Mouse (Mus musculus) intestine, embryonic 16.5 days (tissue): ENCODE measurements around the gene Zcchc14. TPM values are rescaled to one million over a fixed set of nuclear protein-coding genes. Genes with fewer than 3 reads are reported as not detected.
A peak's percentile ranks its signal among the peaks of the same experiment; 100 is the strongest.

Experiments
- ATAC-seq: fragments of 200-750 bp; cut with Nextera tagmentation; 2 replicates; pipeline ENCODE4 v1.8.0; 2017; ENCODE audit warnings: moderate TSS enrichment, moderate library complexity
- H3K27ac ChIP-seq: fragments of 300-500 bp; sonication (generic); 2 replicates; pipeline ENCODE4 v1.5.1; 2014; ENCODE audit warnings: mild to moderate bottlenecking, low read length
- H3K27me3 ChIP-seq: fragments of 300-500 bp; sonication (generic); replicated peaks from 2 replicates; pipeline ENCODE4 v1.6.1; 2014; ENCODE audit warnings: low read length, control low read depth, mixed read lengths; ENCODE audit not compliant: control insufficient read depth, insufficient read depth
- H3K36me3 ChIP-seq: fragments of 300-500 bp; sonication (generic); 2 replicates; pipeline ENCODE4 v1.6.1; 2014; ENCODE audit warnings: low read length, control low read depth; ENCODE audit not compliant: control insufficient read depth, insufficient read depth
- H3K4me1 ChIP-seq: fragments of 300-500 bp; sonication (generic); 2 replicates; pipeline ENCODE4 v1.6.1; 2014; ENCODE audit warnings: low read length, control low read depth, mixed read lengths; ENCODE audit not compliant: control insufficient read depth, insufficient read depth
- H3K4me2 ChIP-seq: fragments of 300-500 bp; sonication (generic); 2 replicates; pipeline ENCODE4 v1.6.1; 2014; ENCODE audit warnings: low read depth, low read length, control low read depth
- H3K4me3 ChIP-seq: fragments of 300-500 bp; sonication (generic); 2 replicates; pipeline ENCODE4 v1.5.1; 2014; ENCODE audit warnings: mild to moderate bottlenecking, low read length
- H3K9ac ChIP-seq: fragments of 300-500 bp; sonication (generic); 2 replicates; pipeline ENCODE4 v1.6.1; 2014; ENCODE audit warnings: low read depth, low read length
- H3K9me3 ChIP-seq: fragments of 300-500 bp; sonication (generic); 2 replicates; pipeline ENCODE4 v1.6.1; 2016; ENCODE audit warnings: low read length, control low read depth; ENCODE audit not compliant: control insufficient read depth
- WGBS: fragments of 180-500 bp; shearing (Covaris S2); extraction: QIAGEN DNeasy Blood & Tissue Kit; methylation state at CpG from one replicate; pipeline ENCODE4 v1.1.7; 2014; 5-methylcytosine and 5-hydroxymethylcytosine counted together
- polyA plus RNA-seq: library from polyadenylated mRNA; unstranded; fragments of >200 nt; fragmentation: Nextera tagmentation; extraction: Ambion mirVana; gene quantifications from 2 replicates; pipeline ENCODE4 v1.2.1, GENCODE M21; 2015

The Zcchc14 gene
- polyA plus RNA-seq, 1 experiment from 2014 or later: 9.5 TPM

DNA sequence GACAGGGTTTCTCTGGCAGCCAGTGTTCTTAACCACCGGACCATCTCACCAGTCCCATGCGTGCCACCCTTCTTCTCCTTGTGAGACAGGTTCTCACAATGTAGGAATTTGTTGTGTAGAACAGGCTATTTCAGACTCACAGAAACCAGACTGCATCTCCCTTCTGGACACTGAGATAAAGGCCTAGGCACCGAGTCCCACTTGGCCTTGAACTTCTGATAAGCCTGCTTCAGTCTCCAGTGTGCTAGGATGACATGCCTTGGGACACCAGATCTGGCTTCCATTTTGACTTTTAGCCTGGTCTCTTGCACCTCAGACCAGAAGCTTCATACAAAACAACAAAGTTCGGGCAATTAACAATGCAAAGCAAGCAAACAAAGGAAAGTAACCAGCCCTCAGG lies 64.0 kb downstream of the Zcchc14 start:
- Histone ChIP-seq H3K9ac (no peak overlapping the region), H3K4me3 (no peak overlapping the region), H3K4me2 (no peak overlapping the region), H3K9me3 (no peaks in the 10 kb centered on the region), H3K36me3 (no peaks in the 10 kb centered on the region), H3K27me3 (no peaks in the 10 kb centered on the region), H3K27ac (no peak overlapping the region), H3K4me1 (peaks cover 22% of the 10 kb centered on the region)
- ATAC-seq: no peak
- WGBS: 85% methylated on average over 4 of the region's 4 CpGs

DNA sequence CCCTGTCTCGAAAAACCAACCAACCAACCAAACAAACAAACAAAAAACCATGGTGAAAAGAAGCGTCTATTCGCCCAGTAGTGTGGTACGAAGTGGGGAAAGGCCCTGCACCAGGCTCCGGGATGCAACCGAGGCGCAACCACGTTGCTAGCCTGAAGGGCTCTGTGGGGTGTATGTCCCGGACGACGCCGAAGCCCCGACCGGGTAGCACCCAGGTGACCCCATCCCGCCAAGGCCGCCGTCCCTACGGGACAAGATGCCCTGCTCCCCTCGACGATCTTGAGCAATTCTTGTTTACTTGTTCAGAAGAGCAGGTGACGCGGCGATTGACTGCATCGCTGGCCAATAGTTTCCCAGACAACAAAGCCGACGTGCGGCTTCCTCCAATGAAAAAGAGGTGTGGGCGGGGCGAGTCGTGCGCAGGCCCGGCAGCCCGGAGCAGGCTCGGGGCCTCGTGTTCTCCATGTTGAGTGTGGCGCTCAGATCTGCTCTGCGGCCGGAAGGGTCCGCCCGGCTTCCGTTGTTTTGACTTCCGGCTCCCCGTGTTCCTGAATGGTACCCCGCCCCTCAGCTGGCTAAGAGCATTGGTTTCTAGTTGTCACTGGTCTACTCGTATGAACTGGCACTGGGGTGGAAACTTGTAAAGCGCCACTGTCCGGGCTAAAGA lies 67.4 kb downstream of the Zcchc14 start:
- H3K36me3 ChIP-seq: no peaks in the 10 kb centered on the region
- peaks cover 13% of the 10 kb centered on the region for H3K4me1 ChIP-seq
- under 1% methylated on average over 47 of the region's 47 CpGs for WGBS
- H3K27me3 ChIP-seq: no peaks in the 10 kb centered on the region
- H3K9ac ChIP-seq: peak overlapping the region; percentile 76
- peak; percentile 95 for ATAC-seq
- no peaks in the 10 kb centered on the region for H3K9me3 ChIP-seq
- peak overlapping the region; percentile 62 for H3K4me2 ChIP-seq
- no peak overlapping the region; the same call in 1 of the 2 replicates for H3K27ac ChIP-seq
- peak overlapping the region; percentile 65 for H3K4me3 ChIP-seq

DNA sequence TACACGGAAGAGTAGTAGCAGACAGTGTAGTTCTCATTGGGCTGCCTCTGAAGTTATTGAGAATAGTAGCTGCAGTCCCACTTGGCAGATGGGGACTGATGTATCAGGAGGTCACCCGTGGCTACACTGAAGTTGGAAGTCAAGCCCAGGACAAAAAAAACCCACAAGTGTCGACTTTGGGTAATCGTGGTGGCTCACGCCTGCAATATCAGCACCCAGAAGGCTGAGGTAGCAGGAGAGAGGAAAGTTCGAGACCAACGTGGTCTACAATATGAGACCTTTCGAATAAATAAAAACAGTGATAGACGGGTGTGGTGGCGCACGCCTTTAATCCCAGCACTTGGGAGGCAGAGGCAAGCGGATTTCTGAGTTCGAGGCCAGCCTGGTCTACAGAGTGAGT lies 68.0 kb downstream of the Zcchc14 start:
- ATAC-seq: 0 out of 2 replicates have a peak, but pooled peaks have one; percentile 3
- H3K27me3 ChIP-seq: no peaks in the 10 kb centered on the region
- WGBS: 41% methylated on average over 13 of the region's 13 CpGs
- H3K9me3 ChIP-seq: no peaks in the 10 kb centered on the region
- H3K27ac ChIP-seq: no peak overlapping the region
- peak overlapping the region; percentile 62 for H3K4me2 ChIP-seq
- H3K9ac ChIP-seq: peak overlapping the region; percentile 76
- peak overlapping the region; percentile 65 for H3K4me3 ChIP-seq
- H3K36me3 ChIP-seq: no peaks in the 10 kb centered on the region
- peaks cover 13% of the 10 kb centered on the region for H3K4me1 ChIP-seq

DNA sequence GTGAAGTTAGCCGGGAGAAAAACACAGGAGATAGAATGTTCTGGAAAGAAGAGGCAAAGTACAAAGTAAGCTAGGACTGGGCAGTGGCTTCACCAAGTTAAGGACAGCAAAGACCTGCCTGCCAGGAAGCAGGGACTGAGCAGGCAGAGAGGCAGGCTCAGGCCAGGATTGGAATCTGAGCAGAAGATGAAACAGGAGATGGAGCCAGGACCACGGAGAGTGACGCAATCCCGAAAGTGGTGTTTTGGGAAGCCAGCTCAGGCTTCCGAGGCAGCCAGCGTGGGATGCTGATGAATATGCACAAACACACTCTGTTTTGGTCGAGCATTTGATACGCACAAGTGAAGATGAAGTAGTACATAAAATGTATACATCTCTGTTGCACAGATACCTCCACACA lies 69.0 kb downstream of the Zcchc14 start:
- Histone ChIP-seq H3K4me2 (no peak overlapping the region), H3K27me3 (no peaks in the 10 kb centered on the region), H3K9me3 (no peaks in the 10 kb centered on the region), H3K27ac (no peak overlapping the region), H3K4me1 (peaks cover 15% of the 10 kb centered on the region; the same call in 1 of the 2 replicates), H3K4me3 (no peak overlapping the region), H3K36me3 (no peaks in the 10 kb centered on the region), H3K9ac (no peak overlapping the region)
- 54% methylated on average over 8 of the region's 8 CpGs for WGBS
- no peak for ATAC-seq

DNA sequence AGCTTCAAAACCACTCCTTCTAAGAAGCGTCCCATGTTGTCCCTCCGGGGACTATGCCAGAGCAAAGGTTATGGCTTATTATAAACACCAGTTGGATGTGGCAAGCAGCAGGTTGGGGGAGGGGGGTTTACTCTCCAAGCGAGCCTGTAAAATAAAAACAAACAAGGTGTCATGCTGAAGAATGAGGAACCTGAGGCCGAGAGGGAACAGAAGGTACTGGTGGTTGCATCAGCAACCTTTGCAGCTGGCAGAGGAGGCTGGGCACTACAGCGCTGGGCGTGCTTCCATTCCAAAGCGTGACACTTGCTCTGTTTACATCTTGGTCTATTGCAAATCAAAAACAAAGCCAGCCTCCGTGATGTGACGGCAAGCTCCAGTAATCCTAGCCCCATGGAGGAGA lies 72.2 kb downstream of the Zcchc14 start:
- no peak overlapping the region for H3K27ac ChIP-seq
- no peaks in the 10 kb centered on the region for H3K36me3 ChIP-seq
- H3K4me2 ChIP-seq: no peak overlapping the region
- no peak overlapping the region for H3K9ac ChIP-seq
- no peak overlapping the region for H3K4me3 ChIP-seq
- 24% methylated on average over 9 of the region's 9 CpGs for WGBS
- peaks cover 30% of the 10 kb centered on the region for H3K4me1 ChIP-seq
- H3K9me3 ChIP-seq: no peaks in the 10 kb centered on the region
- no peak for ATAC-seq
- H3K27me3 ChIP-seq: no peaks in the 10 kb centered on the region

DNA sequence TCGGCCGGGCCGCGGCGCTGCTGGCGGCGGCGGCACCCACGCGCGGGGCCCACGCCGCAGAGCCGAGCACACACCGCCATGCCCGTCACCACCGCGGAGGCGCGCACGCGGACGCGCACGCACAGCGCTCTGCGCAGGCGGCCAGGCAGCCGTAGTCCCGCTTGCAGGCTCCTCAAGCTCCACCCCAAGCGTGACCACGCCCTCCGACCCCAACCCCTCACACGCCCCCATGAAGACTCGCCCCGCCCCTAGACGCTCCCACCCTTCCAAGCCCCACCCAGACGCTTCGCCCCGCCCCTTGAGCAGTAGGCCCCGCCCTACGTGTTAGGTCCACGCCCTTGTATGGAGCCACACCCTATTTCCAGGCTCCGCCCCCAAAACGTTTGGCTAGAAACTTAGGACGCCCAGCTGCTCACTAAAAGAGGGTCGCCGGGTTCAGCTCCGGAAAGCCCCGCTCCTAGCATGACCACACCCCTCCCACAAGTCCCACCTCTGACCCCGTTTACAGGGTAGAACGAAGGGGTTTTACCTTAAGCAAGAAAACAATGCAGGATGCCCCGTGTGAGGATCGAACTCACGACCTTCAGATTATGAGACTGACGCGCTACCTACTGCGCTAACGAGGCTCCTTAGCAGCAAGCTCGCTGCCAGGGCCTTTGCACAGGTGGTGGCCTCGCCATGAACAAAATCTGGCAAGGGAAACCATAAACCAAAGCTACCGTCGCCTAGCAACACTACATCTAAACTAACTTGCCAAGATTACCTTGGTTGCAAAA lies 73.8 kb downstream of the Zcchc14 start, which contains the start of gene Fbxo31:
Fbxo31 (minus strand) TSS at position 131 of the 776 bp plus-strand sequence.
- no peaks in the 10 kb centered on the region for H3K36me3 ChIP-seq
- no peaks in the 10 kb centered on the region for H3K27me3 ChIP-seq
- H3K4me2 ChIP-seq: peak within 1 kb of the TSS; percentile 89
- no peaks in the 10 kb centered on the region for H3K9me3 ChIP-seq
- peak; percentile 96 for ATAC-seq
- WGBS: 1% methylated on average over 63 of the region's 63 CpGs
- peak within 1 kb of the TSS; percentile 35 for H3K27ac ChIP-seq
- H3K4me1 ChIP-seq: peaks cover 28% of the 10 kb centered on the region
- peak within 1 kb of the TSS; percentile 92 for H3K4me3 ChIP-seq
- peak within 1 kb of the TSS; percentile 89 for H3K9ac ChIP-seq

DNA sequence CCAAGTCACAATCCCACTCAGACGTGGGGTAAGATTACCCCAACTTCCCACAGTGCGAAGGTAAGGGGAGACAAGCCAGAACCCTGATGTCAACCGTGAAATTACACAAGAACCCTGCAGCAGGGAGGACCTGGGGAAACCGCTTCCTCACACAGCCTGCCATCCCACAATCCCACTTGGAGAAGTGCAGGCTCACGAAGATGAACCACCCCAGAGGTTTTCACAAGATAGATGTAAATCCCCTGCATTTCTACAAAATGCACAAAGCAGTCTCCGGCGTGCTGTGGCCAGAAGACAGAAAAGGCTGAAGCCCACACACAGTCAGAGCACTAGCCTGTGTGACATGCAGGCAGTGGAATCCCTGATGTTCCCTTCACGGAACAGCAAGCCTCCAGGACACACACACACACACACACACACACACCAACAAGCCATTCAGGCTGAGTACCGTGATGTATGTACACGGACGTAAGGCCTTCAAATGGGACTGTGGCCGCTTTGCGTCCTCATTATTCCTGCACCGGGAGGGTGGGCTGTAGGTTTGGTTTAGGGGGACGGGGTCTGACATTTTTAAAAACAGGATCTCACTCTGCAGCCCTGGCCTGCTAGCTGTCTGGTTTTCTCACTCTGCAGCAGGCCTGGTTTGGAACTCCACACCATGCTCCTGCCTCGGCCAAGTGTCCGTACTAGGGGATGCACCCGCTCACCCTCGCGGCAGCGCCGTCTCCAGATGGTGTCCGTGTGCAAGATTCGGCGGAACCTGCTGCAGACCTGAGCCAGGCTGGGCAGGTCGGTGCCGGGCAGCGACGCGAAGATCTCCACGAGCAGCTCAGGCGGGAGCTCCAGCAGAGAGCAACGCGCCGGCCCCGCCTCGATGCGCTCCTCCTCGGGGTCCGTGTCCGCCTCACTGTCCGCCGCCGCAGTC lies 74.7 kb downstream of the Zcchc14 start:
- peak overlapping the region; percentile 35 for H3K27ac ChIP-seq
- ATAC-seq: peak; percentile 6
- WGBS: 1% methylated on average over 44 of the region's 44 CpGs

DNA sequence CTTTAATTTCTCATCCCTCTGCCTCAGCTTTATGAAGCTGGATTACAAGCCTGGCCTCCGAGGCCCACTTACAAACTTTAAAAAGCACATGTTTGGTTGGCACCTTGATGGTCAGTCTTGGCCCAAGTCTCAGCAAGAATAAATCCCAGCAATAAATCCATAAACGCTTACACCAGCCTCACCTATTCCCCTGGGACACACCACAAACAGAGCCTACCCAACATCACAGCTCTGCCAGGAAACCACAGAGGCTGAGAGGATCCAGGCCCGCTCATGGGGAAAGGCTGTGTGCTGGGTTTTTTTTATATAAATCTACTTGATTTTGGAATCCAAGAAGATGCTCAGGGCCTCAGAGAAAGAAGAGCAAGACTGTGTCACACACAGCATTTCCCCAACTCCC lies 77.0 kb downstream of the Zcchc14 start:
- Histone ChIP-seq H3K36me3 (no peaks in the 10 kb centered on the region), H3K9ac (no peak overlapping the region), H3K27ac (no peak overlapping the region), H3K4me2 (no peak overlapping the region), H3K27me3 (no peaks in the 10 kb centered on the region), H3K4me3 (no peak overlapping the region), H3K4me1 (peaks cover 36% of the 10 kb centered on the region), H3K9me3 (no peaks in the 10 kb centered on the region)
- WGBS: 71% methylated on average over 3 of the region's 3 CpGs
- no peak for ATAC-seq

More for the DNA sequence above, 74.7 kb downstream of the Zcchc14 start:
- H3K4me3 ChIP-seq: peak overlapping the region; percentile 92
- H3K9ac ChIP-seq: peak overlapping the region; percentile 89
- H3K4me2 ChIP-seq: peak overlapping the region; percentile 89
- H3K27me3 ChIP-seq: no peaks in the 10 kb centered on the region
- no peaks in the 10 kb centered on the region for H3K36me3 ChIP-seq
- H3K4me1 ChIP-seq: peaks cover 36% of the 10 kb centered on the region
- H3K9me3 ChIP-seq: no peaks in the 10 kb centered on the region

DNA sequence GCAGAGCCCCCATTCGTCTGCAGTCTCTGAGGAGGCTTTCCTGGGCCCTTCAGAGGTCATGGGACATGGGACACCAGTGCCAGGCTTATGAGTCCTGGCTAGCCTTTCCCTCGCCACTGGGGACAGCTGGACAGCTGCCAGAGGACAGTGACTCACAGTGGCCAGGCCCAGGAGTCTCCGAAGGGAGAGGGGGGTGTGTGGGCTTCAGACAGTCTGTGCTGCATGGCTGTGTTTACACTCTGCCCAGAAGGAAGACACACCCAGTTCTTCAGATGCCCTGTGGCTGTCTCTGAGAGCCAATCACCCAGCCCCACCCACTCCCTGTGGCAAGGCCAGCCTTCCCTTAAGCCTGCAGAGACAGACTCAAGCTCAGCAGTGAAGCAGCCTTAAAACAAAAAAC lies 79.4 kb downstream of the Zcchc14 start:
- Histone ChIP-seq H3K9ac (no peak overlapping the region), H3K27me3 (no peaks in the 10 kb centered on the region), H3K4me3 (no peak overlapping the region), H3K36me3 (no peaks in the 10 kb centered on the region), H3K4me1 (peaks cover 30% of the 10 kb centered on the region), H3K4me2 (no peak overlapping the region), H3K9me3 (no peaks in the 10 kb centered on the region), H3K27ac (no peak overlapping the region)
- ATAC-seq: peak; percentile 69
- 39% methylated on average over 3 of the region's 3 CpGs for WGBS
